In genomic region chr11:21639534-21639933, GRCm38 (mm10) we compare ENCODE assay signal across 11 mouse cellular contexts.
DNase-seq lines count a peak whose midpoint lies in the region; ATAC-seq and TF ChIP-seq lines count a peak whose summit lies in the region.
"Had no signal": no experiment of that assay in that cellular context is flagged by ENCODE, and none has a peak within 500 bp of the region (broad histone marks: within the 10 kb centered on the region; RNA-seq: fewer than 3 reads in every experiment).

No protein-coding gene starts in this region.

- no peaks in the 10 kb centered on the region for H3K9me3 ChIP-seq in liver, postnatal 0 days (ENCODE audit: low read length)
- no peaks in the 10 kb centered on the region for H3K9me3 ChIP-seq in heart, embryonic 13.5 days
- H3K9me3 ChIP-seq: embryonic facial prominence, embryonic 13.5 days; kidney, embryonic 15.5 days had no signal

- no peak overlapping the region for H3K4me2 ChIP-seq in liver, postnatal 0 days (ENCODE audit: low read depth, low read length)
- peak overlapping the region; percentile 37 for H3K4me2 ChIP-seq in heart, embryonic 13.5 days
- H3K4me2 ChIP-seq: embryonic facial prominence, embryonic 13.5 days; kidney, embryonic 15.5 days had no signal

- no peak overlapping the region for H3K4me3 ChIP-seq in cerebellum, adult 2 months (replicated peaks; ENCODE audit: insufficient read depth, low read depth, low read length)
- H3K4me3 ChIP-seq in liver, adult 2 months (ENCODE audit: insufficient read depth, low read depth, low read length): no peak overlapping the region
- no peak overlapping the region for H3K4me3 ChIP-seq in liver, postnatal 0 days (ENCODE audit: low read depth, low read length)
- no peak overlapping the region for H3K4me3 ChIP-seq in heart, embryonic 13.5 days
- H3K4me3 ChIP-seq: embryonic facial prominence, embryonic 13.5 days; kidney, embryonic 15.5 days had no signal

- H3K27ac ChIP-seq in cerebellum, adult 2 months (ENCODE audit: insufficient read depth, low read length): no peak overlapping the region
- H3K27ac ChIP-seq in liver, adult 2 months (replicated peaks; ENCODE audit: insufficient read depth, low read depth, low read length): no peak overlapping the region
- no peak overlapping the region for H3K27ac ChIP-seq in liver, postnatal 0 days (ENCODE audit: low read depth)
- H3K27ac ChIP-seq in heart, embryonic 13.5 days (replicated peaks): peak overlapping the region; percentile 25
- H3K27ac ChIP-seq: embryonic facial prominence, embryonic 13.5 days; kidney, embryonic 15.5 days had no signal

- DNase-seq in cerebellum, adult 2 months: peak; percentile 16 to 19
- DNase-seq in cerebellum, postnatal 4 days (ENCODE audit: low spot score in 2 of 2): no peak
- DNase-seq in liver, adult 2 months (ENCODE audit: extremely low read depth, low read depth, low spot score): peak; percentile 17
- no peak for DNase-seq in liver, postnatal 0 days
- peak; percentile 34 to 46 for DNase-seq in lung, postnatal 4 days
- no peak for DNase-seq in thymus, postnatal 25 days
- no peak for DNase-seq in spleen, postnatal 10 days (ENCODE audit: low spot score in 2 of 2)
- DNase-seq: B cell, adult 2 months had no signal

- no peaks in the 10 kb centered on the region for H3K27me3 ChIP-seq in cerebellum, adult 2 months (ENCODE audit: control insufficient read depth, insufficient read depth, low read length)
- no peaks in the 10 kb centered on the region for H3K27me3 ChIP-seq in liver, adult 2 months (ENCODE audit: control insufficient read depth, insufficient read depth, low read length)
- no peaks in the 10 kb centered on the region for H3K27me3 ChIP-seq in liver, postnatal 0 days (ENCODE audit: insufficient read depth, low read length)
- H3K27me3 ChIP-seq in heart, embryonic 13.5 days (replicated peaks): no peaks in the 10 kb centered on the region
- H3K27me3 ChIP-seq: embryonic facial prominence, embryonic 13.5 days; kidney, embryonic 15.5 days had no signal

- no peak for TF ChIP-seq EP300 in liver, postnatal 0 days (IDR thresholded peaks at IDR 0.05; ENCODE audit: low read depth)

- ATAC-seq in liver, postnatal 0 days: no peak
- ATAC-seq in heart, embryonic 13.5 days (ENCODE audit: extremely low read depth, insufficient number of reproducible peaks, low FRiP score, low TSS enrichment): no peak

- H3K79me2 ChIP-seq in liver, adult 2 months (ENCODE audit: control insufficient read depth, insufficient read depth, low read length): no peaks in the 10 kb centered on the region

- H3K9ac ChIP-seq in liver, adult 2 months (ENCODE audit: low read depth, low read length): no peak overlapping the region
- H3K9ac ChIP-seq in liver, postnatal 0 days (replicated peaks): no peak overlapping the region
- no peak overlapping the region for H3K9ac ChIP-seq in heart, embryonic 13.5 days
- H3K9ac ChIP-seq: embryonic facial prominence, embryonic 13.5 days; kidney, embryonic 15.5 days had no signal

- H3K36me3 ChIP-seq in liver, adult 2 months (ENCODE audit: control insufficient read depth, insufficient read depth, low read length): no peaks in the 10 kb centered on the region
- no peaks in the 10 kb centered on the region for H3K36me3 ChIP-seq in liver, postnatal 0 days (replicated peaks; ENCODE audit: insufficient read depth, low read length)
- H3K36me3 ChIP-seq in heart, embryonic 13.5 days: no peaks in the 10 kb centered on the region
- H3K36me3 ChIP-seq: embryonic facial prominence, embryonic 13.5 days; kidney, embryonic 15.5 days had no signal

- no peak for TF ChIP-seq CTCF in cerebellum, adult 2 months (IDR thresholded peaks at IDR 0.05; ENCODE audit: borderline replicate concordance, insufficient read depth, low read depth, low read length)
- no peak for TF ChIP-seq CTCF in liver, adult 2 months (IDR thresholded peaks at IDR 0.05; ENCODE audit: low read depth, low read length)
- TF ChIP-seq CTCF in liver, postnatal 0 days (IDR thresholded peaks at IDR 0.05; ENCODE audit: low read depth): no peak

- no peaks in the 10 kb centered on the region for H3K4me1 ChIP-seq in cerebellum, adult 2 months (ENCODE audit: control insufficient read depth, insufficient read depth, low read length)
- no peaks in the 10 kb centered on the region for H3K4me1 ChIP-seq in liver, adult 2 months (ENCODE audit: control insufficient read depth, insufficient read depth, low read length)
- no peaks in the 10 kb centered on the region for H3K4me1 ChIP-seq in liver, postnatal 0 days (ENCODE audit: insufficient read depth)
- H3K4me1 ChIP-seq in heart, embryonic 13.5 days: peaks cover 29% of the 10 kb centered on the region

- TF ChIP-seq POLR2A in cerebellum, adult 2 months (IDR thresholded peaks at IDR 0.05; ENCODE audit: borderline replicate concordance, insufficient read depth, low read length): no peak
- no peak for TF ChIP-seq POLR2A in liver, adult 2 months (IDR thresholded peaks at IDR 0.05; ENCODE audit: extremely low read depth, insufficient read depth, low read length)

- WGBS in cerebellum, adult 2 months: 71% methylated on average over 2 of the region's 2 CpGs
- WGBS in liver, adult 2 months: 41% methylated on average over 2 of the region's 2 CpGs
- 51% methylated on average over 2 of the region's 2 CpGs for WGBS in liver, postnatal 0 days (ENCODE audit: insufficient replicate concordance)
- WGBS in heart, embryonic 13.5 days: 7% methylated on average over 2 of the region's 2 CpGs

Comparison
In these comparisons a context has a peak if more than half of its experiments do, and no peak if none do; other contexts are left out.
1. DNase-seq: peak in cerebellum, adult 2 months (2 of 2), liver, adult 2 months (single experiment) and lung, postnatal 4 days (2 of 2); none in cerebellum, postnatal 4 days (0 of 2), liver, postnatal 0 days (single experiment), thymus, postnatal 25 days (single experiment) and spleen, postnatal 10 days (0 of 2).